Mouse (Mus musculus) heart, adult 2 months (tissue): Measurements from ENCODE around the gene Ehmt1.

Experiments used
- CTCF ChIP-seq: fragments of 200-600 bp; IDR thresholded peaks from 2 replicates; pipeline ENCODE4 v1.8.1; 2022; ENCODE audit warnings: antibody characterized with exemption, mild to moderate bottlenecking, moderate library complexity
- POLR2A ChIP-seq: fragments of 200-500 bp; IDR thresholded peaks from 2 replicates; pipeline ENCODE4 v1.6.1; 2011; ENCODE audit warnings: mild to moderate bottlenecking, low read depth, low read length, control low read depth; ENCODE audit not compliant: insufficient read depth

GRCm38 (mm10) chr2:24894211-24894610, 25.2 kb downstream of the Ehmt1 start:
- TF ChIP-seq POLR2A (no peak), CTCF (no peak)
